Mouse (Mus musculus) megakaryocyte, embryonic 14.5 days (primary cell): ENCODE data around the gene D230025D16Rik. TPM values are rescaled to one million over a fixed set of nuclear protein-coding genes. Genes with fewer than 3 reads are reported as not detected.
A peak's percentile ranks its signal among the peaks of the same experiment; 100 is the strongest.

Source experiments
- H3K27me3 ChIP-seq: replicated peaks from 2 replicates; pipeline ENCODE3; 2012; ENCODE audit warnings: inconsistent platforms
- H3K36me3 ChIP-seq: replicated peaks from 2 replicates; pipeline ENCODE3; 2012; ENCODE audit warnings: low read length, inconsistent platforms, mixed read lengths
- H3K4me1 ChIP-seq: 2 replicates; pipeline ENCODE4 v1.6.1; 2012; ENCODE audit warnings: inconsistent platforms
- H3K4me3 ChIP-seq: replicated peaks from 2 replicates; pipeline ENCODE3; 2012; ENCODE audit warnings: moderate library complexity, mild to moderate bottlenecking, inconsistent platforms
- H3K9me3 ChIP-seq: 2 replicates; pipeline ENCODE4 v1.6.1; 2012; ENCODE audit warnings: inconsistent platforms
- FLI1 ChIP-seq: IDR thresholded peaks from 2 replicates; pipeline ENCODE4 v1.6.1; 2012; ENCODE audit warnings: low read length, inconsistent platforms, mixed read lengths
- GATA1 ChIP-seq: IDR thresholded peaks from 3 replicates; pipeline ENCODE4 v1.6.1; 2012; ENCODE audit warnings: mixed read lengths, low read length, inconsistent platforms, borderline replicate concordance
- polyA plus RNA-seq: library from polyadenylated mRNA; stranded (reverse); fragments of >175 nt; gene quantifications from 2 replicates; pipeline ENCODE4 v1.2.3, GENCODE M21; 2012; ENCODE audit warnings: low replicate concordance; ENCODE audit not compliant: insufficient read depth

Gene D230025D16Rik
- polyA plus RNA-seq, 1 experiment: 2.1 TPM

DNA sequence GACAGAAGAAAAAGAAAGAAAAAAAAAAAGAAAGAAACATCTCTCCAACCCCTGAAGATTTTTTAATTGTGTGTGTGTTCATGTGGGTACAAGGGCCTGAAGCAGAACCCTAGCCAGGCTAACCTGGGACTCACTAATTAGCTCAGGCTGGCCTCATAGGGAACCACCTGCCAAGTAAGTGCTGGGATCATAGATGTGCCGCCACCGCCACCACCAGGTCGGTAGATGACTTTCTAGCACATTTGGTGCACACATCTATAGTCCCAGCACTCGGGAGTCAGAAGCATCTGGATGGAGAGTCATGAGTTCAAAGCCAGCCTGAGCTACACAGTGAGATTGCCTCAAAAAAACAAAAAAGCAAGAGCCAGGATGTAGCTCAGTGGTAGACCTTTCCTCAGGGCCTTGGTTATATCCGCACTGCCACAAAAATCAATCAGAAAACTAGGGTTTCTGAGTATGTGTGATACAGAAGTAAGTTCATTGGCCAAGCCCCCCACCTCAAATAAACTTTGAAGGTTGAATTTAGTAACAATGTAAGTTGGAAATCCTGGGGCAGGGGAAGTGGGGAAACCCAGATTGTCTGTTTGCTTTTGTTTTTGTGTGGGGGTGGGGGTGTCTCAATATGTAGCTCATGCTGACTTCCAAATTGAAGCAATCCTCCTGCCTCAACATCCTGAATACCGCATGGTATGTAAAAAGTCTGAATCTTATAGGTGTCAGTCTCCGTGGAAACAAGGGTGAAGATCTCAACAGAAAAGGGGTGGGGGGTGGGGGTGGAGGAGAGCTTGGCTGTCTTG is 32.6 kb downstream of the D230025D16Rik start:
- Histone ChIP-seq H3K36me3 (peaks cover 59% of the 10 kb centered on the region), H3K27me3 (peaks cover 9% of the 10 kb centered on the region), H3K9me3 (peaks cover 5% of the 10 kb centered on the region; the same call in 1 of the 2 replicates), H3K4me3 (no peak overlapping the region), H3K4me1 (peaks cover 62% of the 10 kb centered on the region)
- no peak for TF ChIP-seq GATA1
- no peak for TF ChIP-seq FLI1

DNA sequence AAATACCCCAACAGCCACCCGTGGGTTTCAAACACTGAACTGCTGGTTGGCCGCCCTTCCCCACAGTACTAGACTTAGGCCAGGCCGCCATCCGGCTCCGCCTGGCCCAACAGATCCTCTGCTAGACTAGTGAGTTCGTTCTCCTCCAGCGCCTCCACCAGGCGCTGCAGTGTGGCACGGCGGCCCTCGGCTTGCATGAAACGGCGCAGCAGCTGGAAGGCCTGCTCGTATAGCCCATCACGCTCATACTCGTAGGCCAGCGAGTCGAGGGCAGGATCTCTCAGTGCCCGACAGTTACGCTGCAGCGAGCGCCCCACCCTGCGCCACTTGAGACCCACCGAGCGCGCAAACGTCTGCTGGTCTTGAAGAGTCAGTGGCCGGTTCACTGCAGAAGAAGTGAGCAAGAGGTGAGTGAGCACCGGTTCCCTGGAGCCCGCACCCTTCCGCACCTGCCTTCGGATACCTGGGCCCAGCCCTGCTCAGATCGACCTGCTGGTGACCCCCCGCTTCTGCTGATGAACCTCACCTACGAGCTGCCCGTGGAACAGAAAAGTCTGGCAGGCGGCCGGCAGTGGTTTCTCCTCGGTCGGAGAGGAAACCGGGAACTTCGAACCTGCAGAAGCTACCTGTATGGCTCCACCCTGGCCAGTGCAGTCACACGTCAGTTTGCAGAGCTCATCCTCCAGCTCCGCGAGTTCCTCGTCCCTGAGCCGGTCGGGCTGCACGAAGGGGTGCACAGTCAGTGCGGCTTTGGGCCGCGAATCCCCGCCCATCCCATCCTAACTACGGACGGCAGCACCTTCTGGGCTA is 34.2 kb downstream of the D230025D16Rik start:
- H3K36me3 ChIP-seq: peaks cover 44% of the 10 kb centered on the region
- peaks cover 5% of the 10 kb centered on the region; the same call in 1 of the 2 replicates for H3K9me3 ChIP-seq
- no peak for TF ChIP-seq GATA1
- TF ChIP-seq FLI1: no peak
- H3K4me1 ChIP-seq: peaks cover 57% of the 10 kb centered on the region
- peak overlapping the region; percentile 88 for H3K4me3 ChIP-seq
- peaks cover 9% of the 10 kb centered on the region for H3K27me3 ChIP-seq

DNA sequence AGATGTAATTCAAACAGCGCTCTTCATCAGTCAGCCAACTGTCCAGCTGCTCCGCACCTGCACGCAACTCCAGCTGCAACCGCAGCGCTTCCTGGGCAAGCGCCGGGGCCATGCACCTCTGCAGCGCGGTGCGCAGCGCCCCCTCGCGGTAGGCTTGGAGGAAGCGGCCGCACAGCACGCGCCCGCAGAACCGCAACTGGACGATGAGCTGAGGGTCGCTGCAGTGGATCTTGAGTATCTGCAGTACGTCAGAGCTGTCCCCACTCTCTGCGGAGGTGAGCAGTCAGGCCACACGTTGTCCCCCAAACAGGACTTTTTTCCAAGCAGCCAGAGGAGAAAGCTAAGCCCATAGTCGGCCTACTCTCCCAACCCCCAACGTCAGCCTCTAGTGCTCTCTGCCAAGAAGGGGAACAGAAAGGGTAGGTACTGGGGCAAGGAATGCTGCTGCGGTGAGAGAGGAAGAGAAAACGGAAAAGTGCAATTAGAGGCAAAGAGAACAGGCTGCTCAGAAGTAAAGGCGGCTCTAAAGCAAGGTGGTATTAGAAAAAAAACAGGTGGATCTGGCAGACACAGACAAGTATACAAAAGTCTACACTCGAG is 34.9 kb downstream of the D230025D16Rik start:
- Histone ChIP-seq H3K9me3 (peaks cover 5% of the 10 kb centered on the region; the same call in 1 of the 2 replicates), H3K4me1 (peaks cover 52% of the 10 kb centered on the region), H3K27me3 (peaks cover 4% of the 10 kb centered on the region), H3K4me3 (peak overlapping the region; percentile 88), H3K36me3 (peaks cover 44% of the 10 kb centered on the region)
- TF ChIP-seq GATA1 (no peak), FLI1 (no peak)

DNA sequence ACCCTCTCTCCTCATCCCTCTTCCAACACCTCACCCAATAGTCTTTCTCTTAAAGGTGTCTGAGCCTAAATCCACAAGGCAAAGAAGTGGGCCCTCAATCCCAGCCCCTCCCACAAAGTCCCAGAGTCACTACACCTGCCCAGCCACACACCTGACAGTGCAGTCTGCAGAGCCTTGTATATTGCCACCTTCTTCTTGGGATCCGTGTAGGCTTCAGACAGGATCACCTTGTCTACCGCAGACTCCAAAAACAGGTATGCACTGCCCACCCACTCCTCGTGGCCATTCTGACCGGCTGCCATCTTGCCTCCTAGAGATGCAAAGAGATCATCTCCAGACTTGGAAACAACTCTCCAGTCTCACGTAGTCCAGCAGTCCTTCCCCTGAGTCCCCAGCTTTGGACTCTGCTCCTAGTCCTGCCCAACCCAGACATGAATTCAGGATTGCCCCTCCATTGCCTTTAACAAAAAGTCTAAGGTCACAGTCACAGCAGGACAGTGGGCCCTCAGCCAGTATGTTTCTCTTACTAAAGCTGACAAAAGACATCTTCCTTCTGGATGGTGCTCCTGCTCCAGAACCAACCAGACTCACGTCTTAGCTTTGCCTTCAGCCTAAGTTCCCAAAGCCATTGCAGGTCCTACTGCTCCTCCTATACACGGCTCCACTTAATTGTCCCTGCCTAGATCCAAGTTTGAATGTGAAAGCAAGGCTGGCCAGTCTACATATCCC is 35.6 kb downstream of the D230025D16Rik start:
- H3K4me1 ChIP-seq: peaks cover 52% of the 10 kb centered on the region
- H3K27me3 ChIP-seq: peaks cover 2% of the 10 kb centered on the region
- H3K36me3 ChIP-seq: peaks cover 44% of the 10 kb centered on the region
- no peak overlapping the region for H3K4me3 ChIP-seq
- peaks cover 5% of the 10 kb centered on the region; the same call in 1 of the 2 replicates for H3K9me3 ChIP-seq
- TF ChIP-seq FLI1 (no peak), GATA1 (no peak)

DNA sequence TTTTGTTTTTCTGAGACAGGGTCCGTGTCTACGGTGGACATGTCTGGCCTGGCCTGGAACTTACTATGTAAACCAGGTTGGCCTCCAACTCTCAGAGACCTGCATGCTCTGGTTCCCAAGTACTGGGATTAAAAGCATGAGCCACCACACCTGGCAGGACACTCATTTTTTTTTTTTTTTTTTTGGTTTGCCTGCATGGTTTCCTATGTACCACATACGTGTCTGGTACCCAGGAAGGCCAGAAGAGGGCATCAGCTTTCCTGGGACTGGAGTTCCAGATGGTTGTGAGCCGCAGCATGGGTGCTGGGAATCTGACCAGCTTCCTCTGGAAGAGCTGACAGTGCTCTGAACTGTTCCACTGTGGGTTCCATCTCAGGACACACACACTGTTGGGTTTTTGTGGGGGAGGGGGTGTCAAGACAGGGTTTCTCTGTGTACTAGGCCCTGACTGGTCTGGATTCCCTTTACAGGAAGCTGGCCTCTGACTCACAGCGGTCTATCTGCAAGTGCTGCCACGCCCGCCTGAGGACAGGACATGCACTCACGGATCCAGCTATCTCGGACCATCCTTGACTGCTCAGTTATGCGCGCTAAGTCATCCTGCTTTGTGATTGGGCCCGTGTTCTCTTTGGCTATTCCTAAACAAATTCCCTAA is 36.5 kb downstream of the D230025D16Rik start:
- Histone ChIP-seq H3K36me3 (peaks cover 49% of the 10 kb centered on the region), H3K4me1 (peaks cover 53% of the 10 kb centered on the region), H3K9me3 (peaks cover 9% of the 10 kb centered on the region; the same call in 1 of the 2 replicates), H3K27me3 (no peaks in the 10 kb centered on the region), H3K4me3 (peak overlapping the region; percentile 73)
- TF ChIP-seq GATA1 (no peak), FLI1 (no peak)

DNA sequence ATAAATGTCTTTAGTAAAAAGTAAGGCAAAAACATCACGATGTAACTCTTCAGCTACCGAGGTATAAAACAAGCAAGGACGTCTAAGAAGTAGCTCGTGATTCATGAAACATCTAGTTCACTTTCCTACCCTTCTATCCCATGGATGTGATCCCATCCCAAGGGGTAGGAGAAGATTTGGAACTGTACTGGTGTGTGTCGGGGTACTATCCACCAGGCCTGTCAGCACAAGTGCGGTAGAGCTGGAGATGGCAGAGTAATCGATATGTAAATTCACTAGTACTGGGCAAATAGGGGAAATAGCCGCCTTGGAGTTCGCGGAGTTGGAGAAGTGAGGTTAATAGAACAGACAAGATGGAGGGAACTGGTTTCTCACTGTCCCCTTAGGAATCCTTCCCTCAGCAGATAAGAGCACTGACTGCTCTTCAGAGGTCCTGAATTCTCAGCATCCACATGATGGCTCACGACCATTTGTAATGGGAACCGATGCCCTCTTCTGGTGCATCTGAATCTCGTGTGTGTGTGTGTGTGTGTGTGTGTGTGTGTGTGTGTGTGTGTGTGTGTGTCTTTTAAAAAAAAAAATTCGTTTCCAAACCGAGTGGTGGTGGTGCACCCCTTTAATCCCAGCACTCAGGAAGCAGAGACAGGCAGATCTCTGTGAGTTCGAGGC is 38.4 kb downstream of the D230025D16Rik start:
- TF ChIP-seq FLI1: no peak
- no peak for TF ChIP-seq GATA1
- peaks cover 57% of the 10 kb centered on the region for H3K36me3 ChIP-seq
- H3K4me1 ChIP-seq: peaks cover 62% of the 10 kb centered on the region
- peak overlapping the region; percentile 98 for H3K4me3 ChIP-seq
- H3K27me3 ChIP-seq: peaks cover 5% of the 10 kb centered on the region
- peaks cover 13% of the 10 kb centered on the region for H3K9me3 ChIP-seq

DNA sequence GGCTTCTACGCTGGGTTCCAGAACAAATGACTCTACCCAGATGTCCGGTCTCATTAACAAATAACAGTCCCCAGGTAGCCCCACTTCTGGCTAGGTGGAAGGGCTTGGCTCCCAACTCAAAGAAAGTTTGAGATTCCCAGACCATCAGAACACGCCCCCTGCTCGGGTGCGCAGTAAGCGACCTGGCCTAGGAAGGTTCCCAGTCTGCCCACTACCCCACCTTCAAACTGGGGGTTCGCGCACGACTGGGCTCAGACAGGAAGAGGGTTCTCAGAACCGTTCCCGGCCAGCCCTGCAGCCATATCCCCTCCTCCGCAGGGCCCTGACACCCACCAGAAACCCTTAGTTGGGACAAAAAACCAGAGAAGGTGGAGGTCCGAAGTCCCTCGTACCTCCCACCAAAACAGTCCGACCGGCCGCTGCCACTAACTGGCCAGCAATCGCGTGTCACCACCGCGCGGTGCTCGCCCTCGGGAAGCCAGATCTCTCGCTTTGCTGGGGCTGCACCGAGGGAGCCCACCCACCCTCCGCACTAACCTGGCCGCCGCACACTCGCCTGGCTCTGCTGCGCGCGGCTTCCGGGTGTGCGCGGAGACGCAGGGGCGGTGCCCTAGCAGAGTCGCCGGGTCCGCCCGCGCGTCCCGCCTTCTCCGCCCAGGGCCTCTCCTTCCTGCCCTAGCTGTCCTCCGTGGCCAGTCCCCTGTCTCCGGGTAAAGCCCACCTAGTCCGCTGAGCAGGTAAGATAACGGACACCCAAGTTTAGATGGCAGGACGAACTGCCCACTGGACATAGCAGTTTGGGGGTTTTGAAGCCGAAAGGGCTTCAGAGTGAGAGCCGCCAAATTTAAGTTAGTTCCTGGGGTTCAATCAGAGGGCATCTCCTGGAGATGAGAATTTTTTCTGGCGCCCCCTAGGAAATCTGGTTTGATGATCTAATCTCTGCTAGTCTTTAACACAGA is 39.4 kb downstream of the D230025D16Rik start, which contains the start of the genes Tradd and Fbxl8:
TSS of gene Tradd (minus strand) at position 586 of the 959 bp plus-strand sequence.
TSS of gene Fbxl8 (plus strand) at position 625 of the 959 bp plus-strand sequence.
- H3K4me1 ChIP-seq: peaks cover 67% of the 10 kb centered on the region
- H3K4me3 ChIP-seq: peak within 1 kb of the TSS; percentile 98
- TF ChIP-seq GATA1: no peak
- TF ChIP-seq FLI1: no peak
- peaks cover 55% of the 10 kb centered on the region for H3K36me3 ChIP-seq
- H3K27me3 ChIP-seq: peaks cover 14% of the 10 kb centered on the region
- peaks cover 20% of the 10 kb centered on the region for H3K9me3 ChIP-seq

DNA sequence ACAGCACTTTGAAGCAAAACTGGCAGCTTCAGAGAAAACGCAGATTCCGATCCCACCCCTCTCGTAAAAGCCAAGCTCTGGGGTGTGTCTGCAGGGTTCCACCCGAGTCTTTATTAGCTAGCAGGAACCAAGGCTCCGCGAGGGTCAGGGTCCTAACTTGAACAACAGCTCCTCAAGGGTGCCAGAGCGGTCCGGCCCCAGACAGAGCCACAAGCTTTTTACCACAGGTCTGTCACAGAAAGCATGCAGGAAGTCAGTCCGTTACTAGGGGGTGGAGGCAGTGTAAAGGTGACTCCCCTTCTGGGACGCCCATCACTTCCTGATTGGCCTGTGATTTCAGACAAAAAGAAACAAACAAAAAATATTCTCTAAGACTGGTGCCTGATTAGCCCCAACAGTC is 40.2 kb downstream of the D230025D16Rik start:
- Histone ChIP-seq H3K4me1 (peaks cover 67% of the 10 kb centered on the region), H3K4me3 (peak overlapping the region; percentile 98), H3K36me3 (peaks cover 49% of the 10 kb centered on the region), H3K27me3 (peaks cover 22% of the 10 kb centered on the region), H3K9me3 (peaks cover 20% of the 10 kb centered on the region)
- no peak for TF ChIP-seq GATA1
- no peak for TF ChIP-seq FLI1
